ENCODE assay signal across 8 mouse cellular contexts in the genomic region with DNA sequence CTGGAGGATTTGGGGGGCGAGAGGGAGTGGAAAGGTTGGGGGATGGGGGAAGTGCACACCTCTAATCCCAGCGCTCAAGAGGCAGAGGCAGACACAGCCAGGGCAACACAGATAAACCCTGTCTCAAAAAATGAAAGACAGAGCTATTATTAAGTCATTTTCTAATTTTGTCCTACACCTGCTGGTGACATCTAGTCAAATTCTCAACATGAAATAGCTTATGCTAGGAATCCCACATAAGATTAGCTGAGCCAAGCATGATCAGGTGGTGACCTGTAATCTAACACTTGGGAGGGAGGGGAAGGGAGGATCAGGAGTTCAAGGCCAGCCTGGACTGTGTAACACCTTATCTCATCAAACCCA. TPM values are rescaled to one million over a fixed set of nuclear protein-coding genes. Genes with fewer than 3 reads are reported as not detected.
DNase-seq lines count a peak whose midpoint lies in the region; ATAC-seq lines count a peak whose summit lies in the region.

No protein-coding gene starts in this region.

- 41% methylated on average over 2 of the region's 2 CpGs for WGBS in forebrain, embryonic 12.5 days
- 21% methylated on average over 2 of the region's 2 CpGs for WGBS in limb, embryonic 13.5 days

- peak overlapping the region; percentile 100 for H3K4me3 ChIP-seq in forebrain, embryonic 12.5 days (replicated peaks)
- H3K4me3 ChIP-seq in limb, embryonic 13.5 days, result peak overlapping the region; percentile 97

- no peak overlapping the region for H3K9ac ChIP-seq in forebrain, embryonic 12.5 days
- H3K9ac ChIP-seq in limb, embryonic 13.5 days, result no peak overlapping the region

- H3K4me1 ChIP-seq in forebrain, embryonic 12.5 days, result peaks cover 28% of the 10 kb centered on the region
- H3K4me1 ChIP-seq in limb, embryonic 13.5 days, result peaks cover 15% of the 10 kb centered on the region; the same call in 1 of the 2 replicates

- H3K27me3 ChIP-seq in forebrain, embryonic 12.5 days, result no peaks in the 10 kb centered on the region
- no peaks in the 10 kb centered on the region for H3K27me3 ChIP-seq in limb, embryonic 13.5 days

- H3K4me2 ChIP-seq in forebrain, embryonic 12.5 days, result peak overlapping the region; percentile 76
- H3K4me2 ChIP-seq in limb, embryonic 13.5 days (replicated peaks), result peak overlapping the region; percentile 71

- ATAC-seq in forebrain, embryonic 12.5 days (ENCODE audit: low FRiP score), result peak; percentile 22; the same call in 1 of the 2 replicates
- no peak for ATAC-seq in limb, embryonic 13.5 days (ENCODE audit: low FRiP score, low read depth)

- peak; percentile 33 for DNase-seq in embryo, embryonic 10.5 days (ENCODE audit: low spot score)
- no peak for DNase-seq in embryo, embryonic 10 days (ENCODE audit: low spot score)
- peak; percentile 69 for DNase-seq in ES-CJ7 (ENCODE audit: low read depth, low spot score)
- peak; percentile 75 for DNase-seq in skeletal muscle tissue, adult 2 months (ENCODE audit: low read depth, low spot score)
- no peak for DNase-seq in spleen, postnatal 10 days (ENCODE audit: low spot score in 2 of 2)
- no peak for DNase-seq in T-cell, adult 2 months (ENCODE audit: low spot score)

- H3K27ac ChIP-seq in forebrain, embryonic 12.5 days, result peak overlapping the region; percentile 95
- H3K27ac ChIP-seq in limb, embryonic 13.5 days, result peak overlapping the region; percentile 94

- no peaks in the 10 kb centered on the region for H3K9me3 ChIP-seq in forebrain, embryonic 12.5 days
- no peaks in the 10 kb centered on the region for H3K9me3 ChIP-seq in limb, embryonic 13.5 days

- peaks cover 20% of the 10 kb centered on the region for H3K36me3 ChIP-seq in forebrain, embryonic 12.5 days (replicated peaks)
- H3K36me3 ChIP-seq in limb, embryonic 13.5 days, result peaks cover 23% of the 10 kb centered on the region

RNA-seq across cellular contexts. Expression of a gene that starts 1.0 kb away (rescaled TPM):
- polyA plus RNA-seq in forebrain, embryonic 12.5 days (2016; fragmentation: Nextera tagmentation; extraction: Ambion mirVana), result 165 and 171 TPM in 2 replicates
- 140 and 141 TPM in 2 replicates for polyA plus RNA-seq in limb, embryonic 13.5 days (2015; fragmentation: Nextera tagmentation; extraction: Ambion mirVana)

Comparison
In these comparisons a context has a peak if more than half of its experiments do, and no peak if none do; other contexts are left out.
1. DNase-seq: peak in embryo, embryonic 10.5 days (single experiment), ES-CJ7 (single experiment) and skeletal muscle tissue, adult 2 months (single experiment); none in embryo, embryonic 10 days (single experiment), spleen, postnatal 10 days (0 of 2) and T-cell, adult 2 months (single experiment).